ENCODE assay signal across 24 mouse cellular contexts in the genomic region with DNA sequence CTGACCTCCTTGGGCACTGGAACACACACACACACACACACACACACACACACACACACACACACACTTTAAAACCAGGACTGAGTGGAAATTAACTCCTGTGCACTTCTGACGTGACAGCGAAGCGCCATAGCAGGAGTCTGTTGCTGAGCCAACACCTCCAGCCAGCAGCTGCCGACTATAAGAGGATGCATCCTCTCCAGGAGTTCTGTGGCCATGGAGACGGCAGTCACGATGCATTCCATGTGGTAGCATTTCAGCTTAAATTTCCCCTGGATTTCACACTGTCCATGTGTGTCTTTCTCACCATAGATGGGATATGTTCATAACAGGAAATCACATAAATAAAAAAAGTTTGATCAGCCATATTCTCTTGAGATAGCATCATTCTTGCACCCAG. TPM values are rescaled to one million over a fixed set of nuclear protein-coding genes. Genes with fewer than 3 reads are reported as not detected.
DNase-seq lines count a peak whose midpoint lies in the region; ATAC-seq and TF ChIP-seq lines count a peak whose summit lies in the region.
"Had no signal": no experiment of that assay in that cellular context is flagged by ENCODE, and none has a peak within 500 bp of the region (broad histone marks: within the 10 kb centered on the region; RNA-seq: fewer than 3 reads in every experiment).

No protein-coding gene starts in this region.

- no peak overlapping the region for H3K4me2 ChIP-seq in embryonic facial prominence, embryonic 14.5 days (ENCODE audit: low read depth, low read length)
- H3K4me2 ChIP-seq in midbrain, postnatal 0 days (ENCODE audit: low read depth, low read length, poor library complexity, severe bottlenecking): no peak overlapping the region
- H3K4me2 ChIP-seq: liver, embryonic 11.5 days; lung, embryonic 14.5 days; midbrain, embryonic 12.5 days; neural tube, embryonic 15.5 days had no signal

- TF ChIP-seq CTCF in midbrain, postnatal 0 days (IDR thresholded peaks at IDR 0.05): no peak

- no peak for ATAC-seq in embryonic facial prominence, embryonic 14.5 days (ENCODE audit: low read depth)
- ATAC-seq in midbrain, postnatal 0 days (ENCODE audit: low FRiP score): no peak
- ATAC-seq: CD4-positive, CD25-positive, alpha-beta regulatory T cell, adult 4 months had no signal

- H3K27ac ChIP-seq in embryonic facial prominence, embryonic 14.5 days (replicated peaks; ENCODE audit: low read depth, low read length): no peak overlapping the region
- no peak overlapping the region for H3K27ac ChIP-seq in embryonic facial prominence, embryonic 10.5 days (replicated peaks)
- no peak overlapping the region for H3K27ac ChIP-seq in midbrain, postnatal 0 days (ENCODE audit: low read depth, low read length)
- H3K27ac ChIP-seq in midbrain, embryonic 10.5 days (replicated peaks): no peak overlapping the region
- H3K27ac ChIP-seq: limb, embryonic 10.5 days; macrophage; midbrain, embryonic 12.5 days; neural tube, embryonic 15.5 days had no signal

- no peaks in the 10 kb centered on the region for H3K9me3 ChIP-seq in embryonic facial prominence, embryonic 14.5 days (ENCODE audit: control insufficient read depth, low read length)
- H3K9me3 ChIP-seq in embryonic facial prominence, embryonic 10.5 days: no peaks in the 10 kb centered on the region
- H3K9me3 ChIP-seq in midbrain, postnatal 0 days (ENCODE audit: low read length): no peaks in the 10 kb centered on the region
- H3K9me3 ChIP-seq in midbrain, embryonic 10.5 days (replicated peaks): no peaks in the 10 kb centered on the region
- H3K9me3 ChIP-seq: limb, embryonic 10.5 days; midbrain, embryonic 12.5 days; neural tube, embryonic 15.5 days had no signal

- WGBS in embryonic facial prominence, embryonic 14.5 days: 52% methylated on average over 6 of the region's 6 CpGs
- 82% methylated on average over 6 of the region's 6 CpGs for WGBS in embryonic facial prominence, embryonic 10.5 days
- WGBS in midbrain, postnatal 0 days: 50% methylated on average over 6 of the region's 6 CpGs
- 71% methylated on average over 6 of the region's 6 CpGs for WGBS in midbrain, embryonic 10.5 days

- no peak overlapping the region for H3K9ac ChIP-seq in embryonic facial prominence, embryonic 14.5 days (ENCODE audit: low read depth, low read length)
- no peak overlapping the region for H3K9ac ChIP-seq in midbrain, postnatal 0 days (replicated peaks; ENCODE audit: low read length, poor library complexity, severe bottlenecking)
- H3K9ac ChIP-seq: lung, embryonic 14.5 days; midbrain, embryonic 12.5 days; neural tube, embryonic 15.5 days had no signal

- DNase-seq in embryonic facial prominence, embryonic 14.5 days (ENCODE audit: low spot score): peak; percentile 12
- no peak for DNase-seq in embryonic facial prominence, embryonic 10.5 days (ENCODE audit: low spot score)
- peak; percentile 32 for DNase-seq in midbrain, postnatal 0 days (ENCODE audit: low spot score)
- DNase-seq in midbrain, embryonic 10.5 days (ENCODE audit: low spot score): no peak
- peak; percentile 71 to 76 for DNase-seq in right cerebral cortex, adult 2 months (ENCODE audit: low spot score in 2 of 2)
- no peak for DNase-seq in thymus, postnatal 25 days
- DNase-seq in spleen, adult 18-20 months: no peak
- no peak for DNase-seq in c-Kit-positive CD71-positive TER-119-positive erythroid progenitor cells, embryonic 14.5 days (ENCODE audit: low spot score)
- DNase-seq: cerebellum, adult 11-12 months; cerebellum, postnatal 36 days; heart, adult 11 months; heart, postnatal 4 days; kidney, adult 9 months; kidney, postnatal 36 days; lung, embryonic 14.5 days; thymus, postnatal 36 days had no signal

- no peaks in the 10 kb centered on the region for H3K36me3 ChIP-seq in embryonic facial prominence, embryonic 14.5 days (ENCODE audit: control insufficient read depth, insufficient read depth, low read length)
- H3K36me3 ChIP-seq in embryonic facial prominence, embryonic 10.5 days (replicated peaks): no peaks in the 10 kb centered on the region
- no peaks in the 10 kb centered on the region for H3K36me3 ChIP-seq in midbrain, postnatal 0 days (ENCODE audit: insufficient read depth, low read length)
- no peaks in the 10 kb centered on the region for H3K36me3 ChIP-seq in midbrain, embryonic 10.5 days
- H3K36me3 ChIP-seq: G1E; limb, embryonic 10.5 days; midbrain, embryonic 12.5 days; neural tube, embryonic 15.5 days had no signal

- no peaks in the 10 kb centered on the region for H3K4me1 ChIP-seq in embryonic facial prominence, embryonic 14.5 days (ENCODE audit: control insufficient read depth, insufficient read depth, low read length)
- peaks cover 2% of the 10 kb centered on the region; the same call in 1 of the 2 replicates for H3K4me1 ChIP-seq in embryonic facial prominence, embryonic 10.5 days
- H3K4me1 ChIP-seq in midbrain, postnatal 0 days (ENCODE audit: insufficient read depth, low read length): no peaks in the 10 kb centered on the region
- H3K4me1 ChIP-seq in midbrain, embryonic 10.5 days: peaks cover 4% of the 10 kb centered on the region; the same call in 1 of the 2 replicates
- H3K4me1 ChIP-seq: limb, embryonic 10.5 days; midbrain, embryonic 12.5 days; neural tube, embryonic 15.5 days had no signal

- no peak overlapping the region for H3K4me3 ChIP-seq in embryonic facial prominence, embryonic 14.5 days (ENCODE audit: low read depth, low read length)
- no peak overlapping the region for H3K4me3 ChIP-seq in embryonic facial prominence, embryonic 10.5 days
- H3K4me3 ChIP-seq in midbrain, postnatal 0 days (ENCODE audit: low read depth, low read length): no peak overlapping the region
- H3K4me3 ChIP-seq in midbrain, embryonic 10.5 days: no peak overlapping the region
- H3K4me3 ChIP-seq: limb, embryonic 10.5 days; midbrain, embryonic 12.5 days; myocyte; neural tube, embryonic 15.5 days had no signal

- no peaks in the 10 kb centered on the region for H3K27me3 ChIP-seq in embryonic facial prominence, embryonic 14.5 days (replicated peaks; ENCODE audit: control insufficient read depth, insufficient read depth, low read length)
- H3K27me3 ChIP-seq in embryonic facial prominence, embryonic 10.5 days (replicated peaks; ENCODE audit: low read depth, poor library complexity, severe bottlenecking): no peaks in the 10 kb centered on the region; the same call in 1 of the 2 replicates
- H3K27me3 ChIP-seq in midbrain, postnatal 0 days (ENCODE audit: insufficient read depth, low read length): no peaks in the 10 kb centered on the region
- no peaks in the 10 kb centered on the region for H3K27me3 ChIP-seq in midbrain, embryonic 10.5 days (ENCODE audit: low read depth, poor library complexity, severe bottlenecking)

RNA-seq across cellular contexts. Expression of a gene that starts 30.1 kb away (rescaled TPM):
- 0.21 TPM in 1 of 2 replicates, not detected in the other for polyA plus RNA-seq in embryonic facial prominence, embryonic 14.5 days (2014; fragmentation: Nextera tagmentation; extraction: Ambion mirVana)
- polyA plus RNA-seq in embryonic facial prominence, embryonic 10.5 days (2016; fragmentation: Nextera tagmentation; extraction: Ambion mirVana): 0.15 and 0.30 TPM in 2 replicates
- total RNA-seq in midbrain, postnatal 0 days (2014; rRNA removed): 1.9 and 2.4 TPM in 2 replicates
- 1.6 and 1.9 TPM in 2 replicates for polyA plus RNA-seq in midbrain, postnatal 0 days (2015; fragmentation: Nextera tagmentation; extraction: Ambion mirVana)
- polyA plus RNA-seq in midbrain, embryonic 10.5 days (2016; fragmentation: Nextera tagmentation; extraction: Ambion mirVana): 0.04 and 0.15 TPM in 2 replicates
- polyA plus RNA-seq: CD4-positive, CD25-positive, alpha-beta regulatory T cell, adult 4 months; G1E; limb, embryonic 10.5 days; lung, embryonic 14.5 days had no signal

Comparison
In these comparisons a context has a peak if more than half of its experiments do, and no peak if none do; other contexts are left out.
1. DNase-seq: peak in embryonic facial prominence, embryonic 14.5 days (single experiment), midbrain, postnatal 0 days (single experiment) and right cerebral cortex, adult 2 months (2 of 2); none in embryonic facial prominence, embryonic 10.5 days (single experiment), midbrain, embryonic 10.5 days (single experiment), thymus, postnatal 25 days (single experiment), spleen, adult 18-20 months (0 of 2) and c-Kit-positive CD71-positive TER-119-positive erythroid progenitor cells, embryonic 14.5 days (single experiment).